Mouse (Mus musculus): ENCODE measurements around the gene Prrc2a. TPM values are rescaled to one million over a fixed set of nuclear protein-coding genes. Genes with fewer than 3 reads are reported as not detected.
A peak's percentile ranks its signal among the peaks of the same experiment; 100 is the strongest.

Prrc2a gene
- total and polyA plus RNA-seq, 3 experiments: 71.0 to 663 (median 87.6) TPM

DNA sequence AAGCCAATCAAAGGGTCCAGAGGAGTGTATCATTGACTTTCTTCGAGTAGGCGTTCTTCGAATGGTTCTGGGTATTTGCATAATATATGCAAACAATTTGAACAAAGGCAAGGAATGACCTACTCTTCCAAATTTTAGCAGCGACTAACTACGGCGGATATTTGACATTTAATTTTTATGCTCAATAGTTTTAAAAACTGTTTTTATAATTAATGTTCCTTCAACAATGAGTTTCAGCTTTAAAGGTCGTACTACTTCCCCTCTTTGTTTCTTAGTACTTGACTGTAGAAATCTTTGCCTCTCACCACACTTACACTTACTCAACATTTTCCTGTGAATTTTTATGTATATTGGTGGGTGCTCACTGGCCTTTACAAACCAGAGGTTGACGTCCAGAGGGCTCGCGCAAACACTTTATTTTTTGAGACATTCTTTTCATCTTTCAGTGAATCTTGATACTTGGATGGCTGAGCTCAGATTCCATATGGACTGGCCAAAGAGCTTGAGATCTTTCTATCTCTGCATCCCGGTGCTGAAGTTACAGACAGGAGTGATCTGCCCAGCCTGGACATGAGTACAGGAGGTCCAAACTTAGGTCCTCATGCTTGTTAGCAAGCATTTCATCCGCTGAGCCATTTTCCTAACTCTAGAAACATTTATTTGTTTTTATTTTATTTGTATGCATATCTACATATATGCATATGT lies 906 bp upstream of the Prrc2a start:
- no peaks in the 10 kb centered on the region for H3K27me3 ChIP-seq (ENCODE audit: control insufficient read depth in 1 of 2, insufficient read depth in 2 of 2, low read length in 2 of 2)
- H3K9me3 ChIP-seq (replicated peaks; ENCODE audit: insufficient read depth, low read length): no peaks in the 10 kb centered on the region
- DNase-seq (ENCODE audit: low read depth, low spot score): no peak
- TF ChIP-seq POLR2AphosphoS2 (IDR thresholded peaks at IDR 0.05; ENCODE audit: low read length) (no peak), MXI1 (IDR thresholded peaks at IDR 0.05; ENCODE audit: low read depth, low read length) (peak; percentile 51; the same call in 1 of the 2 replicates), NRF1 (IDR thresholded peaks at IDR 0.05; ENCODE audit: insufficient read depth, low read depth, low read length, poor library complexity, severe bottlenecking) (no peak)
- H3K36me3 ChIP-seq (ENCODE audit: control insufficient read depth in 1 of 2, insufficient read depth in 2 of 2, low read length in 2 of 2): peaks cover 13 to 21% of the 10 kb centered on the region in 2 experiments
- peak overlapping the region; percentile 96 for H3K27ac ChIP-seq (ENCODE audit: control insufficient read depth, low read depth, low read length)
- H3K79me2 ChIP-seq (ENCODE audit: control insufficient read depth, insufficient read depth, low read length, poor library complexity): peaks cover 43% of the 10 kb centered on the region
- peak overlapping the region; percentile 85 for H3K9ac ChIP-seq (ENCODE audit: control insufficient read depth, low read depth, low read length, poor library complexity, severe bottlenecking)
- peaks cover 3 to 13% of the 10 kb centered on the region in 2 experiments; a peak in 3 of 4 replicates for H3K4me1 ChIP-seq (ENCODE audit: control insufficient read depth in 1 of 2, insufficient read depth in 2 of 2, low read length in 2 of 2)
- H3K4me3 ChIP-seq (ENCODE audit: control insufficient read depth in 1 of 2, insufficient read depth in 1 of 2, low read depth in 2 of 2, low read length in 2 of 2): peak overlapping the region; percentile 89 to 92

DNA sequence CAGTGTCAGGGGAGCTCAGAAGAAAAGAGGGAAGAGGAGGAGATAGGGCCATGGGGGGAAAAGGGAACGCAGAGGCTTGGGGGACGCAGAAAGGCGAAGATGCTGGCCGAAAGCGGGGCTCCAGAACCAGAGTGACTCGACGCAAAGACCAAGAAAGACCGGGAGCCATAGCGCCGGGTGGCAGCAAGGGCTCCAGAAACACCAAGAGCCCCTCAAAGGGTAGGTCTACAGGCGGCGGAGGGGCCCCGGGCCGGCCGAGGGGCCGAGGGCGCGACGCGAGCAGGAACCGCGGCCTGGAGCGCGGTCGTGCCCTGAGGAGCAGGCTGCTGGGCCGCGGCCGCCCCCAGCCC lies 504 bp downstream of the Prrc2a start:
- DNase-seq (ENCODE audit: low read depth, low spot score): no peak
- Histone ChIP-seq H3K79me2 (ENCODE audit: control insufficient read depth, insufficient read depth, low read length, poor library complexity) (peaks cover 54% of the 10 kb centered on the region), H3K36me3 (ENCODE audit: control insufficient read depth in 1 of 2, insufficient read depth in 2 of 2, low read length in 2 of 2) (peaks cover 21 to 25% of the 10 kb centered on the region in 2 experiments), H3K4me1 (ENCODE audit: control insufficient read depth in 1 of 2, insufficient read depth in 2 of 2, low read length in 2 of 2) (peaks cover 3 to 13% of the 10 kb centered on the region in 2 experiments; a peak in 3 of 4 replicates), H3K27me3 (ENCODE audit: control insufficient read depth in 1 of 2, insufficient read depth in 2 of 2, low read length in 2 of 2) (no peaks in the 10 kb centered on the region), H3K4me3 (ENCODE audit: control insufficient read depth in 1 of 2, insufficient read depth in 1 of 2, low read depth in 2 of 2, low read length in 2 of 2) (peak overlapping the region; percentile 92 to 97), H3K9me3 (replicated peaks; ENCODE audit: insufficient read depth, low read length) (no peaks in the 10 kb centered on the region), H3K9ac (ENCODE audit: control insufficient read depth, low read depth, low read length, poor library complexity, severe bottlenecking) (peak overlapping the region; percentile 81), H3K27ac (ENCODE audit: control insufficient read depth, low read depth, low read length) (peak overlapping the region; percentile 72)
- 0 out of 4 replicates have a peak, but pooled peaks of 1 of the 2 experiments have one; percentile 54 for TF ChIP-seq POLR2A (IDR thresholded peaks at IDR 0.05; ENCODE audit: control insufficient read depth in 1 of 2, insufficient read depth in 1 of 2, low read depth in 1 of 2, low read length in 2 of 2, poor library complexity in 1 of 2)
- no peak for TF ChIP-seq ZC3H11A (IDR thresholded peaks at IDR 0.05; ENCODE audit: low read depth, low read length)

DNA sequence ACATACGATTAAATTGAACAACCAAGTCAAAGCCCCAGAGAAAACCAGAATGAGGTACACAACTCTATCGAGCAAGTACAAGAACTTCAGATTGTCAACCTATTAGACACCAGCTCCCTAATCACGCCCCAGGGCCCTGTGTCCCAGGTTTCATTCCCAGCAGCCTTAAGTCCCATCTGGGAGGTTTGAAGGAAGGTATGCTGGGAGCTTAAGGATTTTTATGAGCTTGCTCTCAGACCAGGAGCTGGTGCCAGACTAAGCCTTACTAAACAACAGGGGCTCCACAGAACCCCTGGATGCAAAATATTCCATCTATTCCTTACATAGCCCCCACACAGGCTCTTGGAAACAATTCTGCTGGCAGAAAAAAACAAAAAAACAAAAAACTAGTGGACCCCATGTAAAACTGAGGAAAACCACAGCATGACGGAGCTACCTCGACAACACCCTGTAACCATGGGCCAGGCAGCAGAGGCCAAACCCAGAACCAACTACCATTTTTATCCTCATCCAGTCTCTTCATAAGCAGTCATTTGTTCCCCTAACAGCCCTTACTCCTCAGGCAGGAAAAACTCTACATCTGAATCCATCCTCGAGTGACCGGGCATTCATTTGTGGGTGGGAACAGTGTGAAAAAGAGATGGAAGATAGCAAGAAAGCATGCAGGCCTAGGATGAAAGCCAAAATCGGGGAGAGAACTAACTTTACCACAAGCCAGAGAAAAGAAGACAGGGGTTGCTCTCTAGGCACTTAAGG lies 1.2 kb downstream of the Prrc2a start:
- no peak for DNase-seq (ENCODE audit: low read depth, low spot score)
- Histone ChIP-seq H3K36me3 (ENCODE audit: control insufficient read depth in 1 of 2, insufficient read depth in 2 of 2, low read length in 2 of 2) (peaks cover 21 to 31% of the 10 kb centered on the region in 2 experiments), H3K79me2 (ENCODE audit: control insufficient read depth, insufficient read depth, low read length, poor library complexity) (peaks cover 58% of the 10 kb centered on the region), H3K4me1 (ENCODE audit: control insufficient read depth in 1 of 2, insufficient read depth in 2 of 2, low read length in 2 of 2) (peaks cover 3 to 13% of the 10 kb centered on the region in 2 experiments; a peak in 3 of 4 replicates), H3K9me3 (replicated peaks; ENCODE audit: insufficient read depth, low read length) (no peaks in the 10 kb centered on the region), H3K9ac (ENCODE audit: control insufficient read depth, low read depth, low read length, poor library complexity, severe bottlenecking) (peak overlapping the region; percentile 81), H3K27me3 (ENCODE audit: control insufficient read depth in 1 of 2, insufficient read depth in 2 of 2, low read length in 2 of 2) (no peaks in the 10 kb centered on the region), H3K4me3 (ENCODE audit: control insufficient read depth in 1 of 2, insufficient read depth in 1 of 2, low read depth in 2 of 2, low read length in 2 of 2) (peak overlapping the region; percentile 92 to 97), H3K27ac (ENCODE audit: control insufficient read depth, low read depth, low read length) (peak overlapping the region; percentile 72)
- TF ChIP-seq USF1 (IDR thresholded peaks at IDR 0.05; ENCODE audit: low read depth, low read length) (no peak), CHD1 (IDR thresholded peaks at IDR 0.05; ENCODE audit: low read depth, low read length) (peak; percentile 93), ZNF384 (IDR thresholded peaks at IDR 0.05; ENCODE audit: low read depth, low read length) (no peak), BHLHE40 (IDR thresholded peaks at IDR 0.05; ENCODE audit: borderline replicate concordance, low read depth, low read length) (no peak), ZC3H11A (IDR thresholded peaks at IDR 0.05; ENCODE audit: low read depth, low read length) (no peak), MYB (IDR thresholded peaks at IDR 0.05; ENCODE audit: low read depth, low read length) (no peak), NELFE (IDR thresholded peaks at IDR 0.05; ENCODE audit: low read depth, low read length) (no peak), POLR2A (IDR thresholded peaks at IDR 0.05; ENCODE audit: control insufficient read depth in 1 of 2, insufficient read depth in 1 of 2, low read depth in 1 of 2, low read length in 2 of 2, poor library complexity in 1 of 2) (no peak), SMC3 (IDR thresholded peaks at IDR 0.05; ENCODE audit: low read depth, low read length) (no peak), MXI1 (IDR thresholded peaks at IDR 0.05; ENCODE audit: low read depth, low read length) (peak; percentile 29; the same call in 1 of the 2 replicates), JUND (IDR thresholded peaks at IDR 0.05; ENCODE audit: low read depth, low read length) (no peak), ETS1 (IDR thresholded peaks at IDR 0.05; ENCODE audit: low read depth, low read length) (no peak; the same call in 1 of the 2 replicates), MAFK (IDR thresholded peaks at IDR 0.05; ENCODE audit: borderline replicate concordance, low read depth, low read length) (no peak), KAT2A (conservative IDR thresholded peaks at IDR 0.05; ENCODE audit: low read depth, low read length) (no peak), EP300 (IDR thresholded peaks at IDR 0.05; ENCODE audit: low read depth in 1 of 2, low read length in 2 of 2) (no peak), ZKSCAN1 (IDR thresholded peaks at IDR 0.05; ENCODE audit: low read depth, low read length) (no peak), NRF1 (IDR thresholded peaks at IDR 0.05; ENCODE audit: insufficient read depth, low read depth, low read length, poor library complexity, severe bottlenecking) (no peak), CHD2 (IDR thresholded peaks at IDR 0.05; ENCODE audit: low read length) (no peak), POLR2AphosphoS2 (IDR thresholded peaks at IDR 0.05; ENCODE audit: low read length) (no peak), GATA1 (IDR thresholded peaks at IDR 0.05; ENCODE audit: low read depth, low read length) (no peak), SIN3A (IDR thresholded peaks at IDR 0.05; ENCODE audit: low read length) (peak; percentile 70), RCOR1 (IDR thresholded peaks at IDR 0.05; ENCODE audit: low read depth, low read length) (no peak)
